Mouse (Mus musculus) MEL (cell line): Measurements from ENCODE around the gene Zfp638. TPM values are rescaled to one million over a fixed set of nuclear protein-coding genes. Genes with fewer than 3 reads are reported as not detected.
"Not testable (repeated sequence)": the region's sequence is repeated elsewhere in the genome, so short reads cannot be mapped to it uniquely, and the experiment has no call there.

Experiments used
- DNase-seq: peaks from one replicate; pipeline ENCODE4 v3.0.0; 2011; ENCODE audit warnings: low read depth, low spot score
- H3K27ac ChIP-seq: 2 replicates; pipeline ENCODE4 v1.5.1; 2012; ENCODE audit warnings: low read depth, mild to moderate bottlenecking, control low read depth, low read length, moderate library complexity; ENCODE audit not compliant: control insufficient read depth
- H3K27me3 ChIP-seq, 2 experiments: fragments of 150-350 bp in 1 of 2; sonication (generic) in 1 of 2; 2 replicates each; pipeline ENCODE4 v1.6.1; 2012; ENCODE audit warnings: low read length in 2 of 2, mild to moderate bottlenecking in 2 of 2, improper control_type of control experiment in 1 of 2, moderate library complexity in 1 of 2; ENCODE audit not compliant: insufficient read depth in 2 of 2, control insufficient read depth in 1 of 2
- H3K36me3 ChIP-seq, 2 experiments: 2 replicates each; pipeline ENCODE4 v1.6.1; 2012 to 2014; ENCODE audit warnings: low read length in 2 of 2, improper control_type of control experiment in 1 of 2, inconsistent platforms in 1 of 2, mild to moderate bottlenecking in 1 of 2; ENCODE audit not compliant: insufficient read depth in 2 of 2, control insufficient read depth in 1 of 2
- H3K4me1 ChIP-seq, 2 experiments: fragments of 150-350 bp in 1 of 2; sonication (generic) in 1 of 2; 2 replicates each; pipeline ENCODE4 v1.6.1; 2012; ENCODE audit warnings: low read length in 2 of 2, improper control_type of control experiment in 1 of 2, mild to moderate bottlenecking in 1 of 2; ENCODE audit not compliant: insufficient read depth in 2 of 2, control insufficient read depth in 1 of 2
- H3K4me3 ChIP-seq, 2 experiments: fragments of 150-350 bp in 1 of 2; sonication (generic) in 1 of 2; 2 replicates each; pipeline ENCODE4 v1.5.1; 2012; ENCODE audit warnings: low read depth in 2 of 2, low read length in 2 of 2, mild to moderate bottlenecking in 2 of 2, moderate library complexity in 2 of 2, control low read depth in 1 of 2, improper control_type of control experiment in 1 of 2; ENCODE audit not compliant: control insufficient read depth in 1 of 2, insufficient read depth in 1 of 2
- H3K79me2 ChIP-seq: 2 replicates; pipeline ENCODE4 v1.6.1; 2012; ENCODE audit warnings: mild to moderate bottlenecking, low read length, moderate library complexity; ENCODE audit not compliant: control insufficient read depth, poor library complexity, insufficient read depth
- H3K9ac ChIP-seq: 2 replicates; pipeline ENCODE4 v1.6.1; 2012; ENCODE audit warnings: low read depth, mild to moderate bottlenecking, control low read depth, low read length, moderate library complexity; ENCODE audit not compliant: control insufficient read depth, poor library complexity, severe bottlenecking
- H3K9me3 ChIP-seq: fragments of 150-350 bp; sonication (generic); replicated peaks from 2 replicates; pipeline ENCODE4 v1.6.1; 2012; ENCODE audit warnings: mild to moderate bottlenecking, low read length, improper control_type of control experiment, moderate library complexity; ENCODE audit not compliant: insufficient read depth
- CHD2 ChIP-seq: IDR thresholded peaks from 2 replicates; pipeline ENCODE4 v1.6.1; 2011; ENCODE audit warnings: low read length, improper control_type of control experiment
- ELF1 ChIP-seq: IDR thresholded peaks from 2 replicates; pipeline ENCODE4 v1.6.1; 2014; ENCODE audit warnings: low read depth, mild to moderate bottlenecking, inconsistent platforms, low read length, improper control_type of control experiment, moderate library complexity
- GABPA ChIP-seq: IDR thresholded peaks from 2 replicates; pipeline ENCODE4 v1.6.1; 2012; ENCODE audit warnings: low read depth, mild to moderate bottlenecking, inconsistent platforms, low read length, improper control_type of control experiment, moderate library complexity
- GATA1 ChIP-seq: IDR thresholded peaks from 2 replicates; pipeline ENCODE4 v1.6.1; 2011; ENCODE audit warnings: low read depth, low read length, improper control_type of control experiment
- KAT2A ChIP-seq: conservative IDR thresholded peaks from 2 replicates; pipeline ENCODE4 v1.6.1; 2012; ENCODE audit warnings: low read depth, low read length, improper control_type of control experiment, inconsistent platforms
- MEF2A ChIP-seq: IDR thresholded peaks from 2 replicates; pipeline ENCODE4 v1.6.1; 2014; ENCODE audit warnings: low read depth, mild to moderate bottlenecking, inconsistent platforms, low read length, improper control_type of control experiment; ENCODE audit not compliant: poor library complexity, insufficient replicate concordance, severe bottlenecking; ENCODE audit errors: extremely low read depth
- MXI1 ChIP-seq: IDR thresholded peaks from 2 replicates; pipeline ENCODE4 v1.6.1; 2011; ENCODE audit warnings: mild to moderate bottlenecking, low read depth, low read length, improper control_type of control experiment
- POLR2A ChIP-seq, 2 experiments: IDR thresholded peaks; 2 replicates each; pipeline ENCODE4 v1.6.1; 2011 to 2012; ENCODE audit warnings: low read length in 2 of 2, mild to moderate bottlenecking in 2 of 2, control low read depth in 1 of 2, improper control_type of control experiment in 1 of 2, low read depth in 1 of 2, moderate library complexity in 1 of 2; ENCODE audit not compliant: control insufficient read depth in 1 of 2, insufficient read depth in 1 of 2, poor library complexity in 1 of 2
- POLR2AphosphoS5 ChIP-seq: IDR thresholded peaks from 2 replicates; pipeline ENCODE4 v1.6.1; 2012; ENCODE audit warnings: low read depth, borderline replicate concordance, mild to moderate bottlenecking, inconsistent platforms, low read length, moderate library complexity, mixed read lengths
- RCOR1 ChIP-seq: IDR thresholded peaks from 2 replicates; pipeline ENCODE4 v1.6.1; 2012; ENCODE audit warnings: low read depth, mild to moderate bottlenecking, inconsistent platforms, low read length, improper control_type of control experiment
- SMC3 ChIP-seq: IDR thresholded peaks from 2 replicates; pipeline ENCODE4 v1.6.1; 2011; ENCODE audit warnings: low read depth, low read length, improper control_type of control experiment
- UBTF ChIP-seq: IDR thresholded peaks from 2 replicates; pipeline ENCODE4 v1.6.1; 2012; ENCODE audit warnings: low read depth, mild to moderate bottlenecking, inconsistent platforms, low read length, improper control_type of control experiment, moderate library complexity, borderline replicate concordance; ENCODE audit not compliant: insufficient read depth
- ZKSCAN1 ChIP-seq: IDR thresholded peaks from 2 replicates; pipeline ENCODE4 v1.6.1; 2012; ENCODE audit warnings: low read depth, mild to moderate bottlenecking, inconsistent platforms, low read length, improper control_type of control experiment, moderate library complexity
- ZNF384 ChIP-seq: IDR thresholded peaks from 2 replicates; pipeline ENCODE4 v1.6.1; 2012; ENCODE audit warnings: low read depth, mild to moderate bottlenecking, inconsistent platforms, low read length, improper control_type of control experiment
- polyA plus RNA-seq, 2 experiments: library from polyadenylated mRNA; stranded (reverse) in 1 of 2; unstranded in 1 of 2; fragments of >175 nt in 1 of 2; fragments of >200 nt in 1 of 2; gene quantifications; 2 replicates each; pipeline versions ENCODE4 v1.2.1 to v1.2.4; 2012; ENCODE audit warnings: low replicate concordance in 2 of 2, low read depth in 1 of 2; ENCODE audit not compliant: insufficient read length in 2 of 2, insufficient read depth in 1 of 2, missing spikeins in 1 of 2
- total RNA-seq: library from RNA; depleted of rRNA; stranded (reverse); fragments of 300-350 nt; gene quantifications from 2 replicates; pipeline ENCODE4 v1.2.3, GENCODE M21; 2012

Gene Zfp638
- total and polyA plus RNA-seq, 3 experiments = 50.1 to 69.0 (median 61.2) TPM

DNA sequence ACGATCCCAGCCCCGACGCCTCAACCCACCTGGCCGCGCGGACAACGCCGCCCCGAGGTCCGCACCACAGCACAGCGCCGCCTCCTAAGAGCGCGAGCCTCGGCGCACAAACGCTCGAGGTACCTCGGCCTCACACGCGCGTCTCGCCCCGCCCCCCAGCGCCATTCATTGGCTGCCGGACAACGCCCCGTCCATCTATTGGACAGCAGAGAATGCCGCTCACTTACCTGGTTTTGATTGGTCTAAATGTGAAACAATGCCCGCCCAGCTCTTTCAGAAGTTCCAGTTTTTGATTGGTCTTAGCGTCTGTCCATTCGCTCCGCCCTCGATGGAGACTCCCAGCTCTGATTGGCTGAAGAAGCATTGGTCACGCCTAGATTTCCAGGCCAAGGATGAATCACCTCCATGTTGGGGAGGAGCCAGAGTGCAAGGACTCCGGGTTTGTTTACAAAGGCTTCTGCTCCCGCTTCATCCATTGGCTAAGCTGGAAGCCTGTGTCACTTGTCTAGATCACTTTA lies 35.2 kb upstream of the Zfp638 start, which contains the start of gene Paip2b (continued):
- peak; percentile 90 to 95 for TF ChIP-seq POLR2A (IDR thresholded peaks at IDR 0.05; ENCODE audit: control insufficient read depth in 1 of 2, insufficient read depth in 1 of 2, low read depth in 1 of 2, low read length in 2 of 2, poor library complexity in 1 of 2)
- no peak for TF ChIP-seq GATA1
- no peak for TF ChIP-seq GABPA
- no peak for TF ChIP-seq KAT2A
- no peak for TF ChIP-seq MEF2A
- no peak for TF ChIP-seq ELF1
- TF ChIP-seq SMC3 = no peak
- no peak for TF ChIP-seq RCOR1
- TF ChIP-seq POLR2AphosphoS5 = peak; percentile 31; the same call in 1 of the 2 replicates
- no peak for TF ChIP-seq ZKSCAN1
- peak; percentile 39 for TF ChIP-seq MXI1

DNA sequence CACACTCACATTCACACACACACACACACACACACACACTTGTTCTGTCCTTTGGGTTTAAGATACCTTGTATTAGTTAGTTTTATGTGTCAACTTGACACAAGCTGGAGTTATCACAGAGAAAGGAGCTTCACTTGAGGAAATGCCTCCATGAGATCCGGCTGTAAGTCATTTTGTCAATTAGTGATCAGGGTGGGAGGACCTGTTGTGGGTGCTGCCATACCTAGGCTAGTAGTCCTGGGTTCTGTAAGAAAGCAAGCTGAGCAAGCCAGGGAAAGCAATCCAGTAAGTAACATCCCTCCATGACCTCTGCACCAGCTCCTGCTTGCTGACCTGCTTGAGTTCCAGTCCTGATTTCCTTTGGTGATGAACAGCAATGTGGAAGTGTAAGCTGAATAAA lies 34.5 kb upstream of the Zfp638 start:
- not testable (repeated sequence) for DNase-seq, H3K27ac ChIP-seq
- peak overlapping the region; percentile 53 to 54; a peak in 3 of 4 replicates for H3K4me3 ChIP-seq

DNA sequence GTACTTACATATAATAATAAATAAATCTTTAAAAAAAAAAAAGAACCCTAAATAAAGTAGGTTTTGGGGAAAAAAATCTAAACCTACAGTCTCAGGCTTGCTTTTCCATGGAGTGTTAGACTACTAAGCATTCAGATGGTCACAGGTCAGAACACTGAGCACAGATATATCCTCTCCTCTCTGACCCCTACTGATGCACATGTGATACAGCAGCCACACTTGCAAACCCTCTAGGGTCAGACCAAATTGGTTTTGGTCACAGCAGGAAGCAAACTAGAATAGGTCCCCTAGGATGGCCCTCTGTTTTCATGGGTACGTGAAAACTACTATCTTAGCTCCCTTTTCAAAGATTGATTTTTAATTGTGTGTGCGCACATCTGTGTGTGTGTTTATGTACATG lies 30.1 kb upstream of the Zfp638 start:
- Histone ChIP-seq H3K4me3 (no peak overlapping the region), H3K36me3 (no peaks in the 10 kb centered on the region; a peak in 1 of 4 replicates), H3K27ac (no peak overlapping the region), H3K4me1 (peaks cover 0 to 6% of the 10 kb centered on the region in 2 experiments; a peak in 1 of 4 replicates), H3K9ac (no peak overlapping the region), H3K27me3 (no peaks in the 10 kb centered on the region; a peak in 2 of 4 replicates), H3K79me2 (no peaks in the 10 kb centered on the region), H3K9me3 (no peaks in the 10 kb centered on the region)
- no peak for DNase-seq
- TF ChIP-seq ZNF384 = no peak
- no peak for TF ChIP-seq GATA1
- no peak for TF ChIP-seq CHD2
- no peak for TF ChIP-seq UBTF

More for the DNA sequence above, 34.5 kb upstream of the Zfp638 start:
- H3K4me1 ChIP-seq, H3K36me3 ChIP-seq, H3K79me2 ChIP-seq, H3K9me3 ChIP-seq, H3K27me3 ChIP-seq: not testable (repeated sequence)
- peak overlapping the region; percentile 32; the same call in 1 of the 2 replicates for H3K9ac ChIP-seq
